Comparison of ENCODE assay signal across 22 mouse cellular contexts in genomic region chr10:51846287-51846686, GRCm38 (mm10).
A peak's percentile ranks its signal among the peaks of the same experiment; 100 is the strongest.
DNase-seq lines count a peak whose midpoint lies in the region; ATAC-seq and TF ChIP-seq lines count a peak whose summit lies in the region.
"Had no signal": no experiment of that assay in that cellular context is flagged by ENCODE, and none has a peak within 500 bp of the region (broad histone marks: within the 10 kb centered on the region; RNA-seq: fewer than 3 reads in every experiment).

No protein-coding gene starts in this region.

- no peak overlapping the region for H3K9ac ChIP-seq in kidney, embryonic 14.5 days (ENCODE audit: low read depth, low read length)
- H3K9ac ChIP-seq in kidney, embryonic 15.5 days = no peak overlapping the region
- H3K9ac ChIP-seq in kidney, embryonic 16.5 days (replicated peaks; ENCODE audit: low read length) = no peak overlapping the region
- H3K9ac ChIP-seq in kidney, postnatal 0 days (ENCODE audit: low read depth, low read length) = no peak overlapping the region

- no peak overlapping the region for H3K27ac ChIP-seq in kidney, embryonic 14.5 days (ENCODE audit: low read depth, low read length)
- no peak overlapping the region for H3K27ac ChIP-seq in kidney, embryonic 15.5 days
- H3K27ac ChIP-seq in kidney, adult 2 months (ENCODE audit: insufficient read depth, low read depth, low read length) = no peak overlapping the region
- no peak overlapping the region for H3K27ac ChIP-seq in kidney, embryonic 16.5 days (ENCODE audit: low read length)
- H3K27ac ChIP-seq in kidney, postnatal 0 days = no peak overlapping the region

- no peaks in the 10 kb centered on the region for H3K4me1 ChIP-seq in kidney, embryonic 14.5 days (ENCODE audit: control insufficient read depth, insufficient read depth, low read length)
- no peaks in the 10 kb centered on the region for H3K4me1 ChIP-seq in kidney, embryonic 15.5 days
- no peaks in the 10 kb centered on the region for H3K4me1 ChIP-seq in kidney, adult 2 months (ENCODE audit: control insufficient read depth, insufficient read depth, low read length)
- no peaks in the 10 kb centered on the region for H3K4me1 ChIP-seq in kidney, embryonic 16.5 days (ENCODE audit: insufficient read depth, low read length)
- no peaks in the 10 kb centered on the region for H3K4me1 ChIP-seq in kidney, postnatal 0 days (replicated peaks; ENCODE audit: insufficient read depth, low read length)

- no peaks in the 10 kb centered on the region for H3K27me3 ChIP-seq in kidney, embryonic 14.5 days (ENCODE audit: control insufficient read depth, insufficient read depth, low read length)
- no peaks in the 10 kb centered on the region for H3K27me3 ChIP-seq in kidney, embryonic 15.5 days
- no peaks in the 10 kb centered on the region for H3K27me3 ChIP-seq in kidney, adult 2 months (replicated peaks; ENCODE audit: control insufficient read depth, insufficient read depth, low read length)
- no peaks in the 10 kb centered on the region for H3K27me3 ChIP-seq in kidney, embryonic 16.5 days (ENCODE audit: insufficient read depth, low read length)
- no peaks in the 10 kb centered on the region for H3K27me3 ChIP-seq in kidney, postnatal 0 days (ENCODE audit: insufficient read depth, low read length)
- H3K27me3 ChIP-seq: CH12.LX had no signal

- no peak for DNase-seq in kidney, postnatal 10 days
- no peak for DNase-seq in kidney, adult 2 months
- DNase-seq in kidney, adult 18-20 months = no peak
- DNase-seq in kidney, postnatal 0 days (ENCODE audit: low spot score) = peak; percentile 18
- no peak for DNase-seq in kidney, adult 8-10 months
- DNase-seq: adrenal gland, adult 2 months; adrenal gland, adult 8-10 months; adrenal gland, postnatal 10 days; adrenal gland, postnatal 14 days; adrenal gland, postnatal 25 days; adrenal gland, postnatal 36 days; B cell, adult 2 months; cerebellum, adult 11 months; cerebellum, adult 11-12 months had no signal

- no peak overlapping the region for H3K4me2 ChIP-seq in kidney, embryonic 14.5 days (replicated peaks; ENCODE audit: low read depth, low read length)
- no peak overlapping the region for H3K4me2 ChIP-seq in kidney, embryonic 15.5 days
- H3K4me2 ChIP-seq in kidney, embryonic 16.5 days (replicated peaks; ENCODE audit: low read depth, low read length) = no peak overlapping the region
- no peak overlapping the region for H3K4me2 ChIP-seq in kidney, postnatal 0 days (ENCODE audit: low read length)

- TF ChIP-seq CTCF in kidney, adult 2 months (conservative IDR thresholded peaks at IDR 0.05; ENCODE audit: insufficient read depth, insufficient read length, low read depth, low read length) = no peak
- no peak for TF ChIP-seq CTCF in kidney, postnatal 0 days (IDR thresholded peaks at IDR 0.05; ENCODE audit: low read depth)

- peak; percentile 46; the same call in 1 of the 2 replicates for ATAC-seq in kidney, embryonic 14.5 days (ENCODE audit: low FRiP score, low TSS enrichment)
- peak; percentile 75 for ATAC-seq in kidney, embryonic 15.5 days (replicated peaks; ENCODE audit: low FRiP score)
- peak; percentile 65; the same call in 1 of the 2 replicates for ATAC-seq in kidney, embryonic 16.5 days (ENCODE audit: low FRiP score, low TSS enrichment)
- 0 out of 2 replicates have a peak, but pooled peaks have one; percentile 61 for ATAC-seq in kidney, postnatal 0 days (replicated peaks; ENCODE audit: low FRiP score, low read depth)
- ATAC-seq: activated CD4-positive, CD25-positive, alpha-beta regulatory T cell, adult 4 months; CD4-positive, CD25-positive, alpha-beta regulatory T cell, adult 4 months; Patski had no signal

- H3K36me3 ChIP-seq in kidney, embryonic 14.5 days (ENCODE audit: control insufficient read depth, insufficient read depth, low read length) = no peaks in the 10 kb centered on the region
- H3K36me3 ChIP-seq in kidney, embryonic 15.5 days = no peaks in the 10 kb centered on the region
- H3K36me3 ChIP-seq in kidney, adult 2 months (ENCODE audit: control insufficient read depth, insufficient read depth, low read length) = no peaks in the 10 kb centered on the region
- H3K36me3 ChIP-seq in kidney, embryonic 16.5 days (ENCODE audit: insufficient read depth, low read length) = no peaks in the 10 kb centered on the region
- H3K36me3 ChIP-seq in kidney, postnatal 0 days (ENCODE audit: insufficient read depth, low read length) = no peaks in the 10 kb centered on the region
- H3K36me3 ChIP-seq: G1E had no signal

- no peak for TF ChIP-seq POLR2A in kidney, adult 2 months (IDR thresholded peaks at IDR 0.05; ENCODE audit: low read depth, low read length)

- no peak overlapping the region for H3K4me3 ChIP-seq in kidney, embryonic 14.5 days (ENCODE audit: low read length)
- H3K4me3 ChIP-seq in kidney, embryonic 15.5 days (replicated peaks) = no peak overlapping the region
- H3K4me3 ChIP-seq in kidney, adult 2 months (ENCODE audit: insufficient read depth, low read depth, low read length) = no peak overlapping the region
- no peak overlapping the region for H3K4me3 ChIP-seq in kidney, embryonic 16.5 days (ENCODE audit: low read length)
- no peak overlapping the region for H3K4me3 ChIP-seq in kidney, postnatal 0 days (replicated peaks; ENCODE audit: low read depth, low read length)

- H3K9me3 ChIP-seq in kidney, embryonic 14.5 days (ENCODE audit: control insufficient read depth, low read length) = no peaks in the 10 kb centered on the region
- no peaks in the 10 kb centered on the region for H3K9me3 ChIP-seq in kidney, embryonic 15.5 days (replicated peaks)
- no peaks in the 10 kb centered on the region for H3K9me3 ChIP-seq in kidney, embryonic 16.5 days (ENCODE audit: low read length)
- H3K9me3 ChIP-seq in kidney, postnatal 0 days (replicated peaks; ENCODE audit: low read length) = no peaks in the 10 kb centered on the region
- H3K9me3 ChIP-seq: G1E had no signal

- 60% methylated on average over 4 of the region's 4 CpGs for WGBS in kidney, embryonic 14.5 days
- 55% methylated on average over 4 of the region's 4 CpGs for WGBS in kidney, embryonic 15.5 days
- WGBS in kidney, adult 2 months = 31% methylated on average over 4 of the region's 4 CpGs
- WGBS in kidney, embryonic 16.5 days = 56% methylated on average over 4 of the region's 4 CpGs
- WGBS in kidney, postnatal 0 days = 53% methylated on average over 4 of the region's 4 CpGs
